Mouse (Mus musculus): Measurements from ENCODE around the gene Esr1.

GRCm38 (mm10) chr10:4787003-4787628 is 175.7 kb downstream of the Esr1 start:
- TF ChIP-seq POLR2A (IDR thresholded peaks at IDR 0.05; ENCODE audit: borderline replicate concordance, insufficient read depth, low read length) (no peak), CTCF (IDR thresholded peaks at IDR 0.05; ENCODE audit: borderline replicate concordance, insufficient read depth, low read depth, low read length) (no peak)
